Mouse (Mus musculus): ENCODE measurements around the gene 4931428L18Rik. TPM values are rescaled to one million over a fixed set of nuclear protein-coding genes. Genes with fewer than 3 reads are reported as not detected.

Gene 4931428L18Rik
- total RNA-seq, 2 experiments from 2014 or later, result not detected

Other genes with a start within 250 kb of the 4931428L18Rik start
- not detected for gene AC153137.1, start 244.7 kb downstream of the 4931428L18Rik start, total RNA-seq (2021)
- gene Lgsn, start 46.3 kb downstream of the 4931428L18Rik start, total RNA-seq (2021), result not detected
- not detected for gene Pih1d3, start 154 bp upstream of the 4931428L18Rik start, total RNA-seq (2021)